Comparison of ENCODE assay signal across 9 mouse cellular contexts in the genomic region with DNA sequence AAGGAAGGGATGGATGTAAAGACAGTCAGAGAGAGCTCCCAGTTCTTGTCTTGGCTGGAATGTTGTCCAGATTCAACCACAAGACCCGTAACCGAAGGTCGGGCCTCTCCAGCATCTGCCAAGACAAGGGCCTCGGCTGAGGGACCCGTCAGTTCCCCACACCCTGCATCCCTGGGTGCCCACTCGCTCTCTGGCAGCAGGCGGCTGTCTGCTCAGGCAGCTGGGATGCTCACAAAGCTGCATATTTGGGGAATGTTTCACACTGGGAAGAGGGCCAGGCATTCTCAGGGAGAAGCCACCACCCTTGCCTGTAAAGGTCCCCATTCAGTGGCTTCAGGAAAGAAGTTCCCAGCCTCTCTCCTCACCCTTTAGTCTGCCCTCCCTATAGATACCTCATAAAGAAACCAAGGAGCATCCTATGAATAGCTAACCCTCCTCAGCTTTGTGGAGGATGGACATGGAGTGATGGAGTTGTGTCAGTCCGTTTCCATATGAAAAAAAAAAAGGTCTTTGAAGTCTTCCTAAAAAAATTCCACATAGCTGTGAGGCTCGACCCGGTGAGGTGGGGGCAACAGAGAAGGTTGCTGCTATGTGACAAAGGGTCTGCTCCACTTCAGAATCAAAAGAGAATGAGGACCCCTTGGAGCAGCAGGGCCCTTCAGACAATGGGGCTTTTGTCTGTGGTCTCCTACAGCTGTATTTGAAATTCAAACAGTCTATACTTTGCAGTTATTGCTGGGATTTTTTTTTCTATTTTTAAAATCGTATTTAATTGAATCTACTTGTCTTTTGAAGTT.
DNase-seq lines count a peak whose midpoint lies in the region; ATAC-seq and TF ChIP-seq lines count a peak whose summit lies in the region.
"Had no signal": no experiment of that assay in that cellular context is flagged by ENCODE, and none has a peak within 500 bp of the region (broad histone marks: within the 10 kb centered on the region; RNA-seq: fewer than 3 reads in every experiment).

No protein-coding gene starts in this region.

- no peak for ATAC-seq in heart, embryonic 13.5 days (ENCODE audit: extremely low read depth, insufficient number of reproducible peaks, low FRiP score, low TSS enrichment)
- peak; percentile 47; the same call in 1 of the 2 replicates for ATAC-seq in limb, embryonic 14.5 days (ENCODE audit: low FRiP score, low read depth)
- no peak for ATAC-seq in granulocyte monocyte progenitor cell, adult 5-6 weeks (replicated peaks; ENCODE audit: poor library complexity, severe bottlenecking)

- H3K27me3 ChIP-seq in embryonic facial prominence, embryonic 10.5 days (replicated peaks; ENCODE audit: low read depth, poor library complexity, severe bottlenecking): no peaks in the 10 kb centered on the region
- H3K27me3 ChIP-seq in heart, embryonic 13.5 days (replicated peaks): no peaks in the 10 kb centered on the region
- no peaks in the 10 kb centered on the region for H3K27me3 ChIP-seq in limb, embryonic 14.5 days (ENCODE audit: control insufficient read depth, insufficient read depth, low read length)
- H3K27me3 ChIP-seq: liver, embryonic 15.5 days had no signal

- WGBS in embryonic facial prominence, embryonic 10.5 days: 47% methylated on average over 11 of the region's 11 CpGs
- 53% methylated on average over 11 of the region's 11 CpGs for WGBS in heart, embryonic 13.5 days
- WGBS in limb, embryonic 14.5 days: 49% methylated on average over 11 of the region's 11 CpGs

- TF ChIP-seq POLR2A in limb, embryonic 14.5 days (IDR thresholded peaks at IDR 0.05; ENCODE audit: borderline replicate concordance, extremely low read depth, insufficient read depth, insufficient read length): no peak

- H3K27ac ChIP-seq in embryonic facial prominence, embryonic 10.5 days (replicated peaks): peak overlapping the region; percentile 80
- H3K27ac ChIP-seq in heart, embryonic 13.5 days (replicated peaks): peak overlapping the region; percentile 34; the same call in 1 of the 2 replicates
- no peak overlapping the region for H3K27ac ChIP-seq in limb, embryonic 14.5 days (replicated peaks; ENCODE audit: low read depth, low read length)
- H3K27ac ChIP-seq: liver, embryonic 15.5 days had no signal

- H3K36me3 ChIP-seq in embryonic facial prominence, embryonic 10.5 days (replicated peaks): peaks cover 4% of the 10 kb centered on the region; the same call in 1 of the 2 replicates
- H3K36me3 ChIP-seq in heart, embryonic 13.5 days: peaks cover 7% of the 10 kb centered on the region
- no peaks in the 10 kb centered on the region for H3K36me3 ChIP-seq in limb, embryonic 14.5 days (ENCODE audit: control insufficient read depth, insufficient read depth, low read length)
- H3K36me3 ChIP-seq: liver, embryonic 15.5 days had no signal

- H3K4me1 ChIP-seq in embryonic facial prominence, embryonic 10.5 days: peaks cover 62% of the 10 kb centered on the region
- peaks cover 48% of the 10 kb centered on the region for H3K4me1 ChIP-seq in heart, embryonic 13.5 days
- peaks cover 35% of the 10 kb centered on the region for H3K4me1 ChIP-seq in limb, embryonic 14.5 days (ENCODE audit: control insufficient read depth, insufficient read depth, low read length)
- H3K4me1 ChIP-seq: liver, embryonic 15.5 days had no signal

- no peak overlapping the region for H3K9ac ChIP-seq in heart, embryonic 13.5 days
- no peak overlapping the region for H3K9ac ChIP-seq in limb, embryonic 14.5 days (ENCODE audit: low read depth, low read length, severe bottlenecking)
- H3K9ac ChIP-seq: liver, embryonic 15.5 days had no signal

- H3K9me3 ChIP-seq in embryonic facial prominence, embryonic 10.5 days: no peaks in the 10 kb centered on the region
- H3K9me3 ChIP-seq in heart, embryonic 13.5 days: no peaks in the 10 kb centered on the region
- no peaks in the 10 kb centered on the region for H3K9me3 ChIP-seq in limb, embryonic 14.5 days (ENCODE audit: control insufficient read depth, low read length)
- H3K9me3 ChIP-seq: liver, embryonic 15.5 days had no signal

- no peak overlapping the region for H3K4me2 ChIP-seq in heart, embryonic 13.5 days
- no peak overlapping the region for H3K4me2 ChIP-seq in limb, embryonic 14.5 days (replicated peaks; ENCODE audit: low read depth, low read length, severe bottlenecking)
- H3K4me2 ChIP-seq: liver, embryonic 15.5 days had no signal

- DNase-seq in ovary, postnatal 36 days (ENCODE audit: low spot score): peak; percentile 23
- DNase-seq in ovary, adult 18-20 months (ENCODE audit: low spot score): no peak
- no peak for DNase-seq in embryonic facial prominence, embryonic 10.5 days (ENCODE audit: low spot score)
- no peak for DNase-seq in limb, embryonic 14.5 days (ENCODE audit: low spot score)
- peak; percentile 76 to 78 for DNase-seq in right cerebral cortex, postnatal 10 days (ENCODE audit: low spot score in 2 of 2)
- no peak for DNase-seq in thymus, adult 18-20 months

- H3K4me3 ChIP-seq in embryonic facial prominence, embryonic 10.5 days: peak overlapping the region; percentile 19
- H3K4me3 ChIP-seq in heart, embryonic 13.5 days: no peak overlapping the region
- no peak overlapping the region for H3K4me3 ChIP-seq in limb, embryonic 14.5 days (replicated peaks; ENCODE audit: low read length)
- H3K4me3 ChIP-seq: liver, embryonic 15.5 days had no signal

Comparison
In these comparisons a context has a peak if more than half of its experiments do, and no peak if none do; other contexts are left out.
1. DNase-seq: peak in ovary, postnatal 36 days (single experiment) and right cerebral cortex, postnatal 10 days (2 of 2); none in ovary, adult 18-20 months (single experiment), embryonic facial prominence, embryonic 10.5 days (single experiment), limb, embryonic 14.5 days (single experiment) and thymus, adult 18-20 months (0 of 2).